Mouse (Mus musculus) CD4-positive, CD25-positive, alpha-beta regulatory T cell, adult 2 months (primary cell): ENCODE measurements around the gene Arsb.

Source experiments
- DNase-seq: peaks from one replicate; pipeline ENCODE4 v3.0.0-alpha.2; 2012; ENCODE audit warnings: low read depth, low spot score

Arsb gene

GRCm38 (mm10) chr13:93771588-93772278 lies at the start of gene Arsb:
Gene Arsb (plus strand): TSS chr13:93771630.
- DNase-seq, result peak; percentile 88

- no peak for DNase-seq
Observed at GRCm38 (mm10) chr13:93721916-93722315, 49.5 kb upstream of the Arsb start.

GRCm38 (mm10) chr13:93723455-93723854 lies 48.0 kb upstream of the Arsb start:
- DNase-seq, result no peak

- DNase-seq, result peak; percentile 57
Observed at GRCm38 (mm10) chr13:93724206-93724605, 47.2 kb upstream of the Arsb start.

GRCm38 (mm10) chr13:93735131-93735636 lies 36.2 kb upstream of the Arsb start:
- DNase-seq, result no peak

- no peak for DNase-seq
Observed at GRCm38 (mm10) chr13:93744118-93744517, 27.3 kb upstream of the Arsb start.

- DNase-seq, result no peak
Observed at GRCm38 (mm10) chr13:93752597-93753400, 18.6 kb upstream of the Arsb start.

- no peak for DNase-seq
Observed at GRCm38 (mm10) chr13:93755084-93755483, 16.3 kb upstream of the Arsb start.

GRCm38 (mm10) chr13:93756674-93757073 lies 14.8 kb upstream of the Arsb start:
- peak; percentile 23 for DNase-seq

GRCm38 (mm10) chr13:93757514-93757913 lies 13.9 kb upstream of the Arsb start:
- DNase-seq, result no peak

GRCm38 (mm10) chr13:93758149-93758898 lies 13.1 kb upstream of the Arsb start:
- no peak for DNase-seq

- no peak for DNase-seq
Observed at GRCm38 (mm10) chr13:93761831-93762230, 9.6 kb upstream of the Arsb start.

GRCm38 (mm10) chr13:93762879-93763278 lies 8.6 kb upstream of the Arsb start:
- peak; percentile 49 for DNase-seq

GRCm38 (mm10) chr13:93764321-93764973 lies 7.0 kb upstream of the Arsb start:
- DNase-seq, result no peak

GRCm38 (mm10) chr13:93771031-93771587 lies 321 bp upstream of the Arsb start:
- DNase-seq, result peak; percentile 48

GRCm38 (mm10) chr13:93772279-93772636 lies 828 bp downstream of the Arsb start:
- DNase-seq, result no peak

- DNase-seq, result no peak
Observed at GRCm38 (mm10) chr13:93772861-93773260, 1.4 kb downstream of the Arsb start.

GRCm38 (mm10) chr13:93773704-93774315 lies 2.4 kb downstream of the Arsb start:
- no peak for DNase-seq

GRCm38 (mm10) chr13:93782823-93783222 lies 11.4 kb downstream of the Arsb start:
- DNase-seq, result no peak

GRCm38 (mm10) chr13:93785329-93785728 lies 13.9 kb downstream of the Arsb start:
- DNase-seq, result peak; percentile 67

- DNase-seq, result no peak
Observed at GRCm38 (mm10) chr13:93786051-93786450, 14.6 kb downstream of the Arsb start.
